Mouse (Mus musculus) embryonic fibroblast, embryonic 13.5 days (primary cell): ENCODE data around the gene Vangl1.

Experiments
- CTCF ChIP-seq: IDR thresholded peaks from 2 replicates; pipeline ENCODE4 v1.5.1; 2011; ENCODE audit warnings: mild to moderate bottlenecking, control low read depth, low read length, moderate library complexity, borderline replicate concordance; ENCODE audit not compliant: insufficient read depth
- POLR2A ChIP-seq: IDR thresholded peaks from 2 replicates; pipeline ENCODE4 v1.6.1; 2011; ENCODE audit warnings: low read depth, mild to moderate bottlenecking, control low read depth, low read length, moderate library complexity

GRCm38 (mm10) chr3:102166287-102166620 lies 38.2 kb downstream of the Vangl1 start:
- TF ChIP-seq CTCF: no peak
- no peak for TF ChIP-seq POLR2A
